Mouse (Mus musculus) thymus, postnatal 10 days (tissue): Measurements from ENCODE around the gene Msmb.

Experiments used
- DNase-seq, 2 experiments: peaks; one replicate each; pipeline ENCODE4 v3.0.0; 2021; ENCODE audit warnings: low spot score in 2 of 2

Gene Msmb

DNA sequence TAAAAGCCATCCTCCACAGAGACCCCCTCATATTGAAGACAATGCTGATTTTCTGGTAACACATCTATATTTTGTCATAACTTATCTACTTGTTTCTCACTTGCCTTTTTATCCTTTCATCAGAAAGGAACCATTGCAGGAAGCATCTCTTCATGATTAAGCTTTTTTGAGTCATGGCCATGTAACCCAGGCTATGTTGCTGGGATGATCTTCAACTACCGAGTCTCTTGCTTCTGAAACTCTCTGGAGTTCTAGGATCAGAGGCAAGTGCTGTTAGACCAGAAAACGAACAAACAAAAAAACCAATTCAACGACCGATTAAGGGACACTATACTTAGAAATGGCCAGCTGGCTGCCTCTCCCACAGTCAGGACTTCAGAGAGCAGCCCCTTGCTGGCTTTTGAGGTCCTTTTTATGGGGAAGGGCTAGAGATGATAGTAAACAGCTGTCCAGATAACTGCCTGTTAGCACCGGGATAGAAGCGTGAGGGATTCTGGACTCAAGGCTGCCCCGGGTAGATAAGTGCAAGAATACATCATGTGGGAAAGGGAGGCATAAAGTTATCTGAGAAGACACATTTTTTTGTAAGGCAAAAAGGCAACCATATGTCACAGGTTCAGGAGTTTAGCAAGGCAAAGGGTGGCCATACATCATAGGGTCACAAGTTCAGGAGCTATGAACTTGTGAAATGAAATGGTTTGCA is 4.1 kb downstream of the Msmb start:
- no peak for DNase-seq

DNA sequence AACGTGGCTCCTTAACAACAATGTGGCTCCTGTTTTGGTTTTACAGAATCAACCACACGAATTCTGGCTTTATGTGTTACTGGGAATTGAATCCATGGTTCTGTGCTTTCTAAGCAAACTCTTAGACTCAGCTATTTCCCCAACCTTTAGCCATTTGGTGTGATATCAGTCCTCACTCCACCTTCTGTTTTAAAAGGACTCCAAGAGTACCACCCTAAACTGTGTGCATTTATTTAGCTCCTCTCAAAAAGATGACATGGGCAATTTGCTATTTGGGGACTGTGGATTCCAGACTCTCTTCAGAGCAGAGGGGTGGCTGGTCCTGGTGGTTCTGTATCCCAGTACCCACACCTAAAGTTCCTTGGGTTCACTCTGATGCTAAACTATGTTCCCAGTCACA is 4.8 kb downstream of the Msmb start:
- DNase-seq = no peak

- DNase-seq = no peak
Measured at GRCm38 (mm10) chr14:32150872-32151271, 9.0 kb downstream of the Msmb start.

- no peak for DNase-seq
Measured at GRCm38 (mm10) chr14:32152243-32152965, 10.6 kb downstream of the Msmb start.

GRCm38 (mm10) chr14:32153156-32153555 is 11.3 kb downstream of the Msmb start:
- DNase-seq = no peak

- DNase-seq = no peak
Measured at GRCm38 (mm10) chr14:32154758-32155157, 12.9 kb downstream of the Msmb start.

- no peak for DNase-seq
Measured at GRCm38 (mm10) chr14:32159150-32159670, 17.4 kb downstream of the Msmb start.

DNA sequence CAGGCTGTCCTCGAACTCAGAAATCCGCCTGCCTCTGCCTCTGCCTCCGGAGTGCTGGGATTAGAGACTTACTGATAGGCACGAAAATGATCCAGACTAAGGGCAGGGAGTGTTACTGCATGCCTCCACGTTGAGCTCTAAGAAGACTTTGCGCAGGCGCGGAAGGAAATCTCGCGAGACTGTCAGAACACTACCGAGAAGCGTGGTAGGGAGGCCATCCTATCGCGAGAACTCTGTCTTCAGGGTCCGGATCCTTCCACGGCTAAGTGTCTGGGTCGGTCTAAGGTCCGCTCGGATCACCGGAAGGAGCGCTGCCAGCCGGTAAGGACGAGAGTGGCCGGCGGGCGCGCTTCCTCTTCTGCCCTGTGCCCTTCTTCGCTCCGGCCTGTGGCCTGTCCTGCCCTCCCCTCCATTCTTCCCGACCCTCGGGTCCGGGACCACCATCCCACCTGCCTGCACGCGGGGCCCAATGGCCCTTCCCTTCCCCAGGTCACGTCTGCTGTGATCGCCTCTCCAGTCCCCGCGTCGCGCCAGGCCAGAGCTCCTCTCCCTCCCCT is 17.9 kb downstream of the Msmb start, which contains the start of gene Ncoa4:
Gene Ncoa4, plus strand, starts transcription at position 176 of the 557 bp plus-strand sequence.
- DNase-seq = peak; percentile 95 to 98

- no peak for DNase-seq
Measured at GRCm38 (mm10) chr14:32160563-32160962, 18.7 kb downstream of the Msmb start.

- no peak for DNase-seq
Measured at GRCm38 (mm10) chr14:32161090-32161885, 19.5 kb downstream of the Msmb start.

DNA sequence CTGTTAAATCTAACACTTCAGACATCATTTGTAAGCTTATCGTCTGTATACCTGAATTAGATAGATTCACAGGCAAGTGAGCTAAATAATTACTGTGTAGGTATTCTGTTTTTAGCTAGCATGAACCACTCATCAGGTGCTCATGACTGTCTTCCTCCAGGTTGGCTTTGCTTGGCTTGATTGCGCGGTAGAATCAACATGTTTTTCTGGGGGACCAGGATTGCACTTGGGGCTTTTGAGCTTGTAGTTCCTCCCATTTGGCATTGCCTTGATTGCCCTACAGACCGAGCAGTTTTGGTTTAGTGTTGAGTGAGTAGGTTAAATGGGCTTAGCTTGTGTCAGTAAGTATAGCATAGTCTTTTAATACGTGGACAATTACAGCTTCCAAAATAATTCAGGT is 20.4 kb downstream of the Msmb start:
- no peak for DNase-seq

DNA sequence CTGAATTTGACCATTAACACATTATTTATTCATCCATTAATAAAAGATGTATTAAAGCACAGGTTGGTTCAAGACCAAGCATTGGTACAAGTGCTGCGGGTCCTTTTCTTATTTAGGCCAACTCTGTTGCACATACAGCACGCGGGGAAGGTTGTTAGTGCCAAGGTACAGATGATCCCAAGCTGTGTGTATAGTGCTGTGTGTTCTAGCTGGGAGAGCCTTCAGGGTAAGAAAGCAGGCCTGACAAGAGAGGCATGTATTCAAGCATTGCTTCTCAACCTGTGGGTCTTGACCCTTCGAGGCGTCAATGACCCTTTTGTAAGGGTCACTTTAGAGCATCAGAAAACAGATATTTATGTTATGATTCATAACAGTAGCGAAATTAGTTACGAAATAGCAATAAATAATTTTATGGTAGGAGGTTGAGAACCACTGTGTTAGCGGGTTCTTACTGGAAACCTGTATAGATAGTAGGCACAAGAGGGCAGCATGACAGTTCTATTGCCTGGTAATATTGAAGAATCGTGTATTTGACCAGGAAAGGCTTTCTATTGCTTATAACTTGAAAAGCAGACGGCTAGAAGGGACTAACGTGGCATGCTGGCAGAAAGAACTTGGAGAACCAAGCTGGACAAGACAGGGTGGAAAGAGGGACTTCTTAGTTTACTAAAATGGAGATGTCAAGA is 21.5 kb downstream of the Msmb start:
- DNase-seq = no peak

DNA sequence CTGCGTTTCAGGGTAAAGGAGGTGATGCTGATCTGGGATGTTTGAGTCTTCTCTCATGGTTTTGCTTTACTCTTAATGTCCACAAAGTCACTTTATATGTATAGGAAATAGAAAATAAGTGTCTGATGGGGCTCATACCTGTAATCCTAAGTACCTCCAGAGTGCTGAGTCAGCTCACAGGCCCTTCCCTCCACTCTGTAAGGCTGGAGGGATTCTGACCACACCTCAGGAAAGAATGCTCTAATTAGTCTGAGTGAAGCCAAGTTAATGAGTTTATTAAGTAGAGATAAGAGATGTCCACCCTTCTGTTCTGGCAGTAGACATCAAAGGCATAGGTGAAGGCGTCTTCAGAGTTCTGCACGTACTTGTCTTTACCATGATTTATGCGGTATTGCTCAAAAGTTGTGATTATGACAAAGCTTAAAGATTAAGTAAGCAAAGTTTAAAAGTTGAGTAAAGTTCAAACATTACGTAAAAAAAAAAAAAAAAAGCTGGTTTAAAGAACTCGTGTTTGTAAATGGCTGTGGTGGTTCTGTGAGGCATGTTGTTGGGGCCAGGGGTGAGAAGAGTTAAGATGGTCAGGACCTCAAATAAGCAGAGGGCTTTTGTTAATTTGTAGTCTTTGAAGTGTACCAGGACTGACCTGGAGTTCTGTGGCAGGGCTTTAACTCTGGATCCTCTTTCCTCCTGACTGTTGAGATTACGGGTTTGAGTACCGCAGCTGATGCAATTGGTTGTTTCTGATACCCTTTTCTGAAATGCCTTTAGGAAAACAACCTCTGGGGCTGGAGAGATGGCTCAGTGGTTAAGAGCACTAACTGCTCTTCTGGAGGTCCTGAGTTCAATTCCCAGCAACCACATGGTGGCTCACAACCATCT is 22.6 kb downstream of the Msmb start:
- DNase-seq = no peak

GRCm38 (mm10) chr14:32165278-32166061 is 23.6 kb downstream of the Msmb start:
- peak; percentile 74 to 75 for DNase-seq

- DNase-seq = no peak
Measured at GRCm38 (mm10) chr14:32166062-32166441, 24.2 kb downstream of the Msmb start.

- no peak for DNase-seq
Measured at GRCm38 (mm10) chr14:32166840-32167239, 25.0 kb downstream of the Msmb start.

DNA sequence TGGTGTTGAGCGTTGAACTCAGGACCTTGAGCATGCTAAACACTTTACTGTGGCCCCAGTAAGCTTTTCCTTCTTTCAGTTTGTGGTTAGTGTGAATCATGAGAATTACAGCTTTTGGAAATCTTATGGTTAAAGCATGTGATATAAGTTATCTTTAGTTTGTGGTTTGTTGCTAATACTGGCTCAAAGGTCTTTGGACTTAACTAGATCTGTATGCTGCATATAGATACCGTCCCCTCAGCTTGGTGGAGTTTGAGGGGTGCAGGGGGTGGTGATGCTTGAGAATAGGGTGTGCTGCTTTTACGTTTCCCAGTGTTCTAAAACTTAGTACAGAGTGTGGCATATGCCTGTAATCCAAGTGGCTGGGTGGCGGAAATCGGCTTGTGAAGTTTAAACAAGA is 25.5 kb downstream of the Msmb start:
- no peak for DNase-seq

DNA sequence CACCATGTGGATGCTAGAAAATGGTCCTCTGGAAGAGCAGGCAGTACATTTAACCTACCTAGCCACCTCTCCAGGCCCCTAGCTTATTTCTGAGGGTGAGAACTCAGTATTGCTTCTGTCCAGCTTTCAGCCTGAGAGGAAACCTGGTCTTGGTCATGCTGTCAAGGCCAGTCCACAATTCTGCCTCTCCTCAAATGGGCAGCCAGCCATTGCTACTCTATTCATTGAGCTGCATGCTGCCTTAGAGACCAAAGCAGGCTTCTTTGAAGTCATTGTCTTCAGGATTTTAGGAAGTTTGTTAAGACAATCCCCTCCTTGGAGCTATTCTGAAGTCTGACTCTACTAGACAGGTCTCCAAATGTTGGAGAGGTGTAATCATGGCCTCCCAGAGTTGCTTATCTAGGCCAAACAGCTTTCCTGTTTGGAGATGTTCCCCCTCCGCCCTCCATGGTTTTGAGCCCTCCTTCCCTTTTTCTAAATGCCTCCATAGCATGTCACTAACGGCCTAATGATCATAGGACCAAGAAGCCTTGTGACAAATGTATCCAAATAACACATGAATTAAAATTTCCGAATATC is 26.9 kb downstream of the Msmb start:
- no peak for DNase-seq

GRCm38 (mm10) chr14:32170137-32170536 is 28.3 kb downstream of the Msmb start:
- no peak for DNase-seq
